Mouse (Mus musculus): ENCODE measurements around the gene Opa3. TPM values are rescaled to one million over a fixed set of nuclear protein-coding genes. Genes with fewer than 3 reads are reported as not detected.
A peak's percentile ranks its signal among the peaks of the same experiment; 100 is the strongest.

Gene Opa3
- polyA plus RNA-seq, 1 experiment from 2014 or later = 43.9 TPM

DNA sequence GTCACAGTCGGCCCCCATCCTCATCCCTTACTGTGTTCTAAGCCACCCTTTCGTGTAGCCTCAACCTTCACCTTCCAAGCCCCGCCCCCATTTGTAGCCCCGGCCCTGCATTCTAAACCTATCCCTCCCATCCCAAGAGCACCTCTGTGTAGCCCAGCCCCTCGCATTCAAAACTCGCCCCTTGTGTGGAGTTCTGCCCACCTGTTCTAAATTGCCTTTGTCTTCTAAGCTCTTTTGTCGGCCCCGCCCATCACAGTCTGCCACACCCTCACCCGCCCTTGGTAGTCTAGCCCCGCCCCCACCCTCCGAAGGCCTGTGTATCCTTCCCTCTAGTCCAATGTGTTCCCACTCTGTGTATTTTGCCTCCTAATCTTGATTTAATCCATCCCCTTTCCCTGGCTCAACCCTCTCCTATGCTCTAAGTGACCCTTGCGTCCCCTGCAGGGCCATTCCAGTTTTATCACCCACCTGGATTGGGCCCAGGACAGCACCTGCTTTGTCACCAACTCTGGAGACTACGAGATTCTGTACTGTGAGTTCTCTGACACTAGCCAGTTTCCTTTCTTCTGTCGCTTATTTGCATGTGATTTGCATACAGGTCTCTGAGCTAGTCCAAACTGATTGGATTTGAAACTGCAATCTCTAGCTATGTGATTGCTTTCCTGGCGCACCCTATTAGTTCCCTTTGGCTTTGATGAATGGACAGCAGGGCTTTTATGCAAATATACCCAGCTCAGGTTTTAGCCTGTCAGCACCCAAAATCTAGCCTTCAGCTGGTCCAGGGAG is 25.9 kb upstream of the Opa3 start:
- no peak for ATAC-seq (ENCODE audit: low FRiP score, low read depth)
- H3K27ac ChIP-seq = no peak overlapping the region
- no peak overlapping the region for H3K4me2 ChIP-seq (replicated peaks)
- H3K36me3 ChIP-seq = peaks cover 37% of the 10 kb centered on the region
- H3K4me3 ChIP-seq = no peak overlapping the region
- no peaks in the 10 kb centered on the region for H3K4me1 ChIP-seq
- 61% methylated on average over 15 of the region's 15 CpGs for WGBS
- no peaks in the 10 kb centered on the region for H3K27me3 ChIP-seq (replicated peaks)
- H3K9me3 ChIP-seq = no peaks in the 10 kb centered on the region
- no peak overlapping the region for H3K9ac ChIP-seq

DNA sequence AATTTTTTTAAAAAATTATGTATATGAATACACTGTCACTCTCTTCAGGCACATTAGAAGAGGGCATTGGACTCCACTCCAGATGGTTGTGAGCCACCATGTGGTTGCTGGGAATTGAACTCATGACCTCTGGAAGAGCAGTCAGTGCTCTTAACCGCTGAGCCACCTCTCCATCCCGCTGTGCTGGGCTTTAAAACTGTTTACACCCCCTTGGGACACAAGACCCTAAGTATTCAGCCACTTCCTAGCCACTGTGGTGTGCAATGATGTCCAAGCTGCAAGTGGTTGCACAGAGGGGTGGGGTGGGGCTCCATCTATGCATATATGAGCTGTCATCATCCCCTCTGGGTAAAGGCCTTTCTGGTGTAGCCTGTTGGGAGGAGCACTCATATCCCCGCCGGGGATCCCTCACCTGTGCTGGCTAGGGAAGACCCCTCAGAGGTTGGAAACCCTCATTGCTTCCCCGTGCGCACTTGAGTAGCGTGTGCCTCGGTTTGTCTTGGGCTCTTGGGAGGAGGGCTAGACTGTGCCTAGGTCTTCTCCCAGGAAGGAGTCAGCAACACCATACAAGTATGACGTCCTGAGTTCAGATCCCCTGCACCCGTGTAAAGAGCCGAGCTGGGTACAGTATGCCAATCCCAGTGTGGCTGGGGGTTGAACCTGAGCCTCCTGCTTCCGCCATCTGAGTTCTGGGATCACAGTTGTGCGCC is 19.8 kb upstream of the Opa3 start:
- Histone ChIP-seq H3K4me1 (peaks cover 6% of the 10 kb centered on the region; the same call in 1 of the 2 replicates), H3K4me2 (replicated peaks) (no peak overlapping the region), H3K27ac (no peak overlapping the region), H3K9me3 (no peaks in the 10 kb centered on the region), H3K36me3 (peaks cover 18% of the 10 kb centered on the region), H3K27me3 (replicated peaks) (peaks cover 8% of the 10 kb centered on the region), H3K4me3 (no peak overlapping the region), H3K9ac (no peak overlapping the region)
- 77% methylated on average over 13 of the region's 13 CpGs for WGBS
- ATAC-seq (ENCODE audit: low FRiP score, low read depth) = no peak

DNA sequence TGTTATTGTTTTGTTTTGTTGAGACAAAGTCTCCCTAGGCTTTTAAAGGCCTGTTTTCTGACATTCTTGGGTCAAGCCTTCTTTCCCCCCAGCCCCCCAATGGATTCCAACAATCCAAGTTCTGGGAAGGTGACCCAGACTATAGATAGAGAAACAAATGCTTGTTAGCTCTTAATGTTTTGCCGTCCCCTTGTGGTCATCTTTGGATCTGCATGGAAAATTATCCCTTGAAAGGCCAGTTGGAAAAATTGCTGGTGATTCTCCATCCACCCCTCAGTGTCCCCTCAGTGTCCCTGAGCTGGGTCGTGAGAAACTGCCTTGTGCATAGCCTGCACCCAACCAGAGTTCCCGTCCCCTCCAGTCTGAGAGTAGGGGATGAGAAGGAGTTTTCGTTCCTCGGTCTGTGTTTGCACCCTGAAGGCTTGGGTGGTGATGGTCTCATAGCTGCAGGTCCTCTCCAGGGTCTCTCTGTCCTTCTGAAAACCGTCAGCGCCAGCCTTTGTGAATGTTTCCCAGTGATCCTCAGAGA is 19.1 kb upstream of the Opa3 start:
- Histone ChIP-seq H3K4me3 (no peak overlapping the region), H3K36me3 (peaks cover 15% of the 10 kb centered on the region), H3K4me1 (peaks cover 6% of the 10 kb centered on the region; the same call in 1 of the 2 replicates), H3K9ac (no peak overlapping the region), H3K4me2 (replicated peaks) (no peak overlapping the region), H3K27ac (no peak overlapping the region), H3K27me3 (replicated peaks) (peaks cover 9% of the 10 kb centered on the region), H3K9me3 (no peaks in the 10 kb centered on the region)
- no peak for ATAC-seq (ENCODE audit: low FRiP score, low read depth)
- WGBS = 57% methylated on average over 7 of the region's 7 CpGs

DNA sequence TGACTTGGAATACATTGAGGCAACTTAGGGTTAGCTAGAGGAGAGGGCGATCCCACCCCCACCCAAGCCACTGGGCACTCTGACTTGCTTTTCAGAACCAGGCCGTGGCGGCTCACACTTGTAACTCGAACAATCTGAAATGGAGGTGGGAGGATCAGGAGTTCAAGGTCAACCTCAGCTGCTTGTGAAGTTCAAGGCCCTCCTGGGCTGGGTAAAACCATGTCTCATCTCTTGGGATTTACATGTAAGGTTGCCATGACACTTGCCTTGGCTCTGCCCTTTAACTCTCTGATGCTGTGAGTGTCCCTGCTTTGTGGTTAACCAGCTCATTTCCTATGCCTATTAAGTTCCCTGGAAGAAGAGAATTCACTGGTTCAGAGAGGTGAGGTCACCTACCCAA is 18.6 kb upstream of the Opa3 start:
- no peak overlapping the region for H3K4me2 ChIP-seq (replicated peaks)
- H3K9ac ChIP-seq = no peak overlapping the region
- ATAC-seq (ENCODE audit: low FRiP score, low read depth) = no peak
- H3K36me3 ChIP-seq = peaks cover 10% of the 10 kb centered on the region
- H3K27me3 ChIP-seq (replicated peaks) = peaks cover 12% of the 10 kb centered on the region
- H3K4me1 ChIP-seq = peaks cover 6% of the 10 kb centered on the region; the same call in 1 of the 2 replicates
- H3K4me3 ChIP-seq = no peak overlapping the region
- H3K9me3 ChIP-seq = no peaks in the 10 kb centered on the region
- WGBS = 84% methylated on average over 4 of the region's 4 CpGs
- no peak overlapping the region for H3K27ac ChIP-seq

DNA sequence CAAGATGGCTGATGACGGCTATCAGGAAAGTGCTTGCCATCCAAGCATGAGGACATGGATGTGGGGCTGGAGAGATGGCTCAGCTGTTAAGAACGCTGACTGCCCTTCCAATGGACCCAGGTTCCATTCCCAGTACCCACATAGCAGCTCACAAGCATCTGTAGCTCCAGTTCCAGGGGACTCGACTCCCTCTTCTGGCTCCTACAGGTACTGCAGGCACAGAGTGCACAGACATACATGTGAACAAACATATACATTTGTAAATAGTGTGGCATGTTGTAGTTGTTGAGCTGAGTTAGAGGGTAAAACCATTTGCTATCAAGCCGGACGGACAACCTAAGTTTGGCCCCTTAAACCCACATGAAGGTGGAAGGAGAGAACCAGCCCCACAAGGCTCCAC is 18.1 kb upstream of the Opa3 start:
- WGBS = 92% methylated on average over 5 of the region's 5 CpGs
- no peaks in the 10 kb centered on the region for H3K9me3 ChIP-seq
- H3K4me2 ChIP-seq (replicated peaks) = no peak overlapping the region
- H3K36me3 ChIP-seq = peaks cover 5% of the 10 kb centered on the region
- H3K9ac ChIP-seq = no peak overlapping the region
- no peak overlapping the region for H3K4me3 ChIP-seq
- peaks cover 6% of the 10 kb centered on the region; the same call in 1 of the 2 replicates for H3K4me1 ChIP-seq
- no peak for ATAC-seq (ENCODE audit: low FRiP score, low read depth)
- H3K27me3 ChIP-seq (replicated peaks) = peaks cover 12% of the 10 kb centered on the region
- H3K27ac ChIP-seq = no peak overlapping the region

DNA sequence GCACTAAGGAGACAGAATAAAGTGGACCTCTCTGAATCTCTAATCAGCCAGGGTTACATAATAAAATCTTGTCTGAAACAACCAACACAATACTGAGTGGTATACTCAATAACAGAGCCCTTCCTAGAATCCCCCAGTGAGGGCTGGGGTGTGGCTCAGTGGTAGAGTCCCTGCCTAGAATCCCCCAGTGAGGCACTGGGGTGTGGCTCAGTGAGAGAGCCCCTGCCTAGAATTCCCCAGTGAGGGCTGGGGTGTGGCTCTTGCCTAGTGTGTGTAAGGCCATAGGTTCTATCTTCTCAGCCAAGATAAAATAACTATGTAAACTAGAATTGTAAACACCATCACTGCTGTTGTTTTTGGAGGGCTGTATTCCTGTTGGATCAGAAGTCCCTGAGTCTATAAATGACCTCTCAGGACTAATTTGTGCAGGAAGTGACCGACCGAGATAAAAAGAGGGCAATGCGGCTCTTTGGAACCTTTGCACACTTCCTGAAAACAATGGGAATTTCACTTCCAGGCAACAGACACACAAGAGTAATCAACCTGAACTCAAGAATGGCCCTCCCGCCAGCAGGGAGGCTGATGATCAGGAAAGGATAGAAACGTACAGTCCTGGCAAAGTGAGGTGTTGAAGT is 17.0 kb upstream of the Opa3 start:
- Histone ChIP-seq H3K27me3 (replicated peaks) (peaks cover 12% of the 10 kb centered on the region), H3K27ac (no peak overlapping the region), H3K9me3 (no peaks in the 10 kb centered on the region), H3K36me3 (no peaks in the 10 kb centered on the region), H3K4me3 (no peak overlapping the region), H3K4me1 (peaks cover 6% of the 10 kb centered on the region; the same call in 1 of the 2 replicates), H3K9ac (no peak overlapping the region), H3K4me2 (replicated peaks) (no peak overlapping the region)
- no peak for ATAC-seq (ENCODE audit: low FRiP score, low read depth)
- WGBS = 59% methylated on average over 5 of the region's 5 CpGs

DNA sequence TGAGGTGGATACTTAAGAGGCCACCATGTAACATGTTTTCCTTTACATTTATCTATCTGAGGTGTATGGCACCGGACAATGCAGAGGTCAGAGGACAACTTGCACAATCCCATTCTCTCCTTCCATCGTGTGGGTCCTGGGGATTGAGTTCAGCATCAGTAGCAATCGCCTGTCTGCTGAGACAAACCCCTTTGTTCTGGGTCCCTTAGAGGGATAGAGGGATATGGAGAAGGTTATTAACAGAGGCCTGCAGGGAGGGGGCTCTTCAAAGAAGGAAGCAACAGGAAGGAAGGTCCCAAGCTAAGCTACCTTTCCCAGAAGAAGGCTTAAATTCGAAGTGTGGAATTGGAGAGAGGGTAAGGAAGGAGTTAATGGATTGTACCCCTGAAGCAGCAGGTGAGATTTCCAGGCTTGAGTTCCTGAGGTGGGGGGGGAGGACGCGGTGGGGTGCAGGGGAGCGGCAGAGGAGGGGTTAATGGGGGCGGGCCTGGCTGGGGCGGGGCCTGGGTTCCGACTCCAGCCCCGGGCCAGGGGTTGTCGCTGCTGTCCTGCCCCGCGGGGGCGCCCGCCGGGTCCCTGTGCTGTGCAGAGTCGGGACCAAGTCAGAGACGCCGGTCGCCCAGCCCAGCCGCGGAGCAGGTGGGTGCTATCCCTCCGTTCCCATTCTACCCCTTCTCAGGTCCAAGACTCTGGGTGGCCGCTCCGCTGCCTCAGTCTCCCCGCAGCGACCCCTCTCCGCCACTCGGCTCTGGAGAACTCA is 16.0 kb upstream of the Opa3 start, which contains the start of gene Gpr4:
Gpr4 (plus strand) TSS at position 543 of the 760 bp plus-strand sequence.
- 2% methylated on average over 29 of the region's 30 CpGs for WGBS
- H3K36me3 ChIP-seq = no peaks in the 10 kb centered on the region
- ATAC-seq (ENCODE audit: low FRiP score, low read depth) = peak; percentile 74; the same call in 1 of the 2 replicates
- peaks cover 6% of the 10 kb centered on the region; the same call in 1 of the 2 replicates for H3K4me1 ChIP-seq
- H3K4me2 ChIP-seq (replicated peaks) = peak within 1 kb of the TSS; percentile 70
- H3K27me3 ChIP-seq (replicated peaks) = peaks cover 12% of the 10 kb centered on the region
- peak within 1 kb of the TSS; percentile 45 for H3K9ac ChIP-seq
- no peaks in the 10 kb centered on the region for H3K9me3 ChIP-seq
- H3K27ac ChIP-seq = no peak within 1 kb of the TSS
- H3K4me3 ChIP-seq = peak within 1 kb of the TSS; percentile 38

DNA sequence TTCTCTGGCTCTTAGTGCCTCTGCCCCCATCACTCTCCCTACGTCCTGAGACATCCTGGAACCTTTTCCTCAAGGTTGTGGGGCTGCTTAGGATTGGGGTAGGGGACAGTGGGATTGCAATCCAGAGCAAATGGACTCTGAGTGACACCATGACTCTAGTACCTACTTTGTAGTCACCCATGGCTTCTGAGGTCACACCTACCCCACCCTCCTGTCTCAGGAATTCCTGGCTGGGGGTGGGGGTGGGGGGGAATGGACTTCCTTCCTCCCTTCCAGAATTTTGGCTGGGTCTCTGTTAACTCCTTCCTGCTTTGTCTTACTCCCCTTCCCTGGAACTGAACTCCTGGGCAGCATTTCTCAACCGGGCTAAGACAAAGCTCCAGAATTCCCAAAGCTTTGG is 14.7 kb upstream of the Opa3 start:
- H3K27me3 ChIP-seq (replicated peaks) = peaks cover 12% of the 10 kb centered on the region
- H3K9ac ChIP-seq = no peak overlapping the region
- 51% methylated on average over 2 of the region's 2 CpGs for WGBS
- H3K9me3 ChIP-seq = no peaks in the 10 kb centered on the region
- no peak overlapping the region for H3K4me2 ChIP-seq (replicated peaks)
- no peak overlapping the region for H3K27ac ChIP-seq
- ATAC-seq (ENCODE audit: low FRiP score, low read depth) = no peak
- H3K36me3 ChIP-seq = no peaks in the 10 kb centered on the region
- H3K4me3 ChIP-seq = no peak overlapping the region
- H3K4me1 ChIP-seq = peaks cover 6% of the 10 kb centered on the region; the same call in 1 of the 2 replicates

DNA sequence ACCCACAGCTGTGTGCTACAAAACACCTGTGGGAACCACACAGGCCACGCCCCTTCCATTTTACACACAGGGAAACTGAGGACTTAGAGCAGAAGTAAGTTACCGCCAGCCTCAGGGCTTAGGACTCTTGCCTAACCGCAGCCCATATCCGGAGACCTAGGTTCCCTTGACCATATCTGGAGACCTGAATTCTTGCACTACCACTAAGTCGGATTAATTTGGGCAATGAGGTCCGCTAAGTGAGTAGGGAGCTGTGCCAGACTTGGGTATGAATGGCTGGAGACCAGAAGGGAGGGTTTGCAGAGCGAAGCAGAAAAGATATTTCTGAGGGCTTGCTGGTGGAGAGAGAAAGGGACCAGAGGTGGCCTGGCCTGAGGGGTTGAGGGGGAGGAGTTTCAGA is 13.8 kb upstream of the Opa3 start:
- Histone ChIP-seq H3K4me1 (peaks cover 6% of the 10 kb centered on the region; the same call in 1 of the 2 replicates), H3K4me3 (no peak overlapping the region), H3K9me3 (no peaks in the 10 kb centered on the region), H3K9ac (no peak overlapping the region), H3K27me3 (replicated peaks) (peaks cover 12% of the 10 kb centered on the region), H3K36me3 (no peaks in the 10 kb centered on the region), H3K4me2 (replicated peaks) (no peak overlapping the region), H3K27ac (no peak overlapping the region)
- no peak for ATAC-seq (ENCODE audit: low FRiP score, low read depth)
- 78% methylated on average over 7 of the region's 7 CpGs for WGBS

DNA sequence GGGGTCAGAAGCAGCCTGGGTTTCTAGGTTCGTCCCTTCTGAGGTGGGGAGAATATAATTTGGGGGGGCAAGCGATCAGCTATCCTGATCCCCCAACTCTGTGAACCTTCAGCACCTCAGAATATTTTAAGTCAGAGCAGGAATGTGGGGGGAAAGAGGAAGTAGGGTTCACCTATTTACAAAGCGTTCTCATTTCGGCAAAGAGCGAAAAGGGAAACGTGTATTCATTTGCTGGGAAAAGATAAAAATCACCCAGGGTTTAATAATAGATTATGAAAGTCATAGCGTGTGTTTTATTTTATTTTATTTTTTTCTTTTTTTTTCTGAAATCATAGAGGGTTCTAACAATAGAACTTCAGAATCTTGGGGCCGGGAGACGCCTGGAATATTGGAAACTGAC is 13.2 kb upstream of the Opa3 start:
- ATAC-seq (ENCODE audit: low FRiP score, low read depth) = no peak
- H3K4me1 ChIP-seq = peaks cover 6% of the 10 kb centered on the region; the same call in 1 of the 2 replicates
- H3K36me3 ChIP-seq = no peaks in the 10 kb centered on the region
- no peak overlapping the region for H3K4me2 ChIP-seq (replicated peaks)
- H3K9ac ChIP-seq = no peak overlapping the region
- H3K27me3 ChIP-seq (replicated peaks) = peaks cover 12% of the 10 kb centered on the region
- no peaks in the 10 kb centered on the region for H3K9me3 ChIP-seq
- H3K4me3 ChIP-seq = no peak overlapping the region
- 76% methylated on average over 9 of the region's 9 CpGs for WGBS
- H3K27ac ChIP-seq = no peak overlapping the region

DNA sequence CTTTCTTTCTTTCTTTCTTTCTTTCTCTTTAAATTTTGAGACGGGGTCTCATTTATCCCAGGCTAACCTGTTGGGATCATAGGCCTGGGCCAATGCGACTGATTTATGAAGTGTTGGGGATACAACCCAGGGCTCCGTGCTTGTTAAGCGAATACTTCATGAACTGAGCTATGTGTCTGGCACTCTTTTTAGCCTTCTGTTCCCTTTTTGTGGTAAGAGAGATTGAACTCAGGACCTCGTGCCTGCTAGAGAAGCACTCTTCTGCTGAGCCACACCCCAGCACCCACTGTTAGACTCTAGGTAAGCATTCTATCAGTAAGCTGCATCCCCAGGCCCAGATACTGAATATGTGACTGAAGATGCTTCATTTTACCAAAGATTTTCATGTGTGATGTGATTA is 10.6 kb upstream of the Opa3 start:
- ATAC-seq (ENCODE audit: low FRiP score, low read depth) = no peak
- Histone ChIP-seq H3K4me3 (no peak overlapping the region), H3K27ac (no peak overlapping the region), H3K36me3 (peaks cover 4% of the 10 kb centered on the region; the same call in 1 of the 2 replicates), H3K27me3 (replicated peaks) (peaks cover 7% of the 10 kb centered on the region), H3K4me1 (peaks cover under 1% of the 10 kb centered on the region; the same call in 1 of the 2 replicates), H3K9me3 (no peaks in the 10 kb centered on the region), H3K9ac (no peak overlapping the region), H3K4me2 (replicated peaks) (no peak overlapping the region)
- WGBS = 62% methylated on average over 5 of the region's 5 CpGs

Measured in neural tube, embryonic 12.5 days (tissue).